Mouse (Mus musculus) gastrocnemius, postnatal 36 days (tissue): ENCODE measurements around the gene Fgfrl1. TPM values are rescaled to one million over a fixed set of nuclear protein-coding genes. Genes with fewer than 3 reads are reported as not detected.
"Not testable (repeated sequence)": the region's sequence is repeated elsewhere in the genome, so short reads cannot be mapped to it uniquely, and the experiment has no call there.

Experiments used
- DNase-seq, 2 experiments: peaks; one replicate each; pipeline ENCODE4 v3.0.0; 2022
- intact Hi-C: fragments of 180-260 bp; cut with DNase I; formaldehyde crosslinking; loops from one replicate; pipeline ENCODE4 v1.15.1; 2025
- total RNA-seq, 2 experiments: library from RNA; stranded (reverse); gene quantifications; 2 replicates each; pipeline ENCODE4 v1.2.3; 2021

Gene Fgfrl1
- total RNA-seq, 2 experiments from 2014 or later, result 25.6 to 34.7 TPM

- intact Hi-C loops, result no loop called here
- DNase-seq, result no peak
Observed at GRCm38 (mm10) chr5:108742596-108742995, 50.4 kb downstream of the Fgfrl1 start.

- intact Hi-C loops, result no loop called here
- no peak for DNase-seq
Observed at GRCm38 (mm10) chr5:108743856-108744255, 51.7 kb downstream of the Fgfrl1 start.

- no peak for DNase-seq
- intact Hi-C loops, result no loop called here
Observed at GRCm38 (mm10) chr5:108744629-108745028, 52.4 kb downstream of the Fgfrl1 start.

GRCm38 (mm10) chr5:108750328-108751210 lies 58.4 kb downstream of the Fgfrl1 start:
- intact Hi-C loops, result no loop called here

GRCm38 (mm10) chr5:108751258-108751657 lies 59.1 kb downstream of the Fgfrl1 start:
- DNase-seq, intact Hi-C loops: not testable (repeated sequence)

More at GRCm38 (mm10) chr5:108750328-108751210, 58.4 kb downstream of the Fgfrl1 start:
- no peak for DNase-seq

Other genes with a start within 250 kb of the Fgfrl1 start
- 1 to 10 TPM in 1 of 2 experiments, under 1 TPM in 1; 0.66 to 1.1 TPM for gene Mfsd7a, start 243.5 kb upstream of the Fgfrl1 start, total RNA-seq
- gene Pcgf3, start 231.2 kb upstream of the Fgfrl1 start, total RNA-seq, result 10 to 100 TPM; 32.9 to 35.3 TPM
- not detected for gene Cplx1, start 142.4 kb upstream of the Fgfrl1 start, total RNA-seq
- 10 to 100 TPM; 11.1 to 13.1 TPM for gene Gak, start 62.6 kb upstream of the Fgfrl1 start, total RNA-seq
- gene Tmem175, start 62.6 kb upstream of the Fgfrl1 start, total RNA-seq, result 1 to 10 TPM; 6.6 to 6.7 TPM
- gene Idua, start 32.1 kb upstream of the Fgfrl1 start, total RNA-seq, result 1 to 10 TPM; 7.2 to 8.9 TPM
- 1 to 10 TPM; 4.6 to 7.3 TPM for gene Dgkq, start 22.7 kb upstream of the Fgfrl1 start, total RNA-seq
- gene Slc26a1, start 16.8 kb upstream of the Fgfrl1 start, total RNA-seq, result not detected
- not detected for gene Rnf212, start 82.6 kb downstream of the Fgfrl1 start, total RNA-seq
- gene Tmed11, start 103.0 kb downstream of the Fgfrl1 start, total RNA-seq, result not detected
- gene Vmn2r8, start 116.5 kb downstream of the Fgfrl1 start, total RNA-seq, result not detected
- gene Vmn2r9, start 160.2 kb downstream of the Fgfrl1 start, total RNA-seq, result not detected